Mouse (Mus musculus) CH12F3 (cell line): ENCODE results near the gene Crcp.

Experiments
- in situ Hi-C: fragments of 300-500 bp; cut with MboI; formaldehyde crosslinking; loops from 2 replicates; pipeline ENCODE4 v1.14.3; 2020; ENCODE audit warnings: low sequenced_read_pairs

Gene Crcp

GRCm38 (mm10) chr5:130052955-130053354 lies 23.9 kb downstream of the Crcp start:
- in situ Hi-C loops = no loop called here

DNA sequence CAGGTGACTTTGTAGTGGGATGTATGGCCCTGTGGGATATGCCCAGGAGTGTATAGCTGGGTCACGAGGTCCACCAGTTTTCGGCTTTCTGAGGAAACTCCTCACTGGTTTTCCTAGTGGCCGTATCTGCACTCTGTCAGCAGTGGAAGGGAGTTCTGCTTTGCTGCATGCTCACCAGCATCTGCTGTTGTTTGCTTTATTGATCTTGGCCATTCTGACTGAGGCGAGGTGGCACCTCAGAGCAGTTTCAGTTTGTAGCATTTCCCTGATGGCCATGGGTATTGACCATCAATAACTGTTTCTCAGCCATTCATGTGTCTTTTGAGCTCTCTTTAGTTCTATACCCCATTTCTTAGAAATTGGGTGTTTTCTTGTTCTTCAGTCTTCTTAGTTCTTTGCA lies 26.6 kb downstream of the Crcp start:
- in situ Hi-C loops = no loop called here

- in situ Hi-C loops = no loop called here
Measured at GRCm38 (mm10) chr5:130056303-130056702, 27.2 kb downstream of the Crcp start.

DNA sequence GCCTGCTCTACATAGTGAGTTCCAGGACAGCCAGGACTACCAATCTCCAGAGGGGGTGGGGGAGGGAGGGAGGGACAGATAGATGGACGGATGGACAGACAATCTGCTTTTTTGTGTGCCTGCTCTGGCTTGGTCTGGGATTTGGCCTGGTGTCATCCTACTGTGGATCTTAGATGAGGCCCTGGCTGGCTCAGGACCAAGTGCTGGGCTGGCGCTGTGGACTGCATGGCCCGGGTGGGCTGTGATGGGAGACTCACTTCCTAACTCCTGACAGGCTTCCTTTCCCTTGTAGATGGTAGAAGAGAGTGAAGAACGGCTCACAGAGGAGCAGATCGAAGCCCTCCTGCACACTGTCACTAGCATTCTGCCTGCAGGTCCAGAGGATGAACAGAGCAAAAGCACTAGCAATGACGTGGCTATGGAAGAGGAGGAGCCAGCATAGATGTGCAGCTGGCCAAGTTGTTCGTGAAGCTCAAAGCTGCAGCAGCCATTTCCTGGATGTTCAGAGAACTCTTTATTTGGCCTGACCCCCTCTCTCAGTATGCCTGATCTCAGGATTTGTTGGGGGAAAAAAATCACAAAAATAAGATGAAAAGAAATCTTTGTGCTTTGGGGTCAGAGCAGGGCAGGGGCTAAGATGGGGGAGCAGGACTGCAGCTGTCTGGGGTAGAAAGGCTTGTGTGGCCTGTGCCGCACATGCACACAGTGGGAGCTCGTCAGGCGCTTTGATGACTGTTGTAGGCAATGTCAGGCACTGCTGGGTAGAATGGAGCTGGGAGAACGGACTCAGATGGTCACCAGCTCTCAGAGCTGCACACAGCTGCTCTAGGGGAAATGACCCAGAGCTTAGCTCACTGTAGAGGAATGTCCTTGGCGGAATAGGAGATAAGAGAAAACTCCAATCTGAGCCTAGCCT lies 30.6 kb downstream of the Crcp start:
- in situ Hi-C loops = no loop called here

DNA sequence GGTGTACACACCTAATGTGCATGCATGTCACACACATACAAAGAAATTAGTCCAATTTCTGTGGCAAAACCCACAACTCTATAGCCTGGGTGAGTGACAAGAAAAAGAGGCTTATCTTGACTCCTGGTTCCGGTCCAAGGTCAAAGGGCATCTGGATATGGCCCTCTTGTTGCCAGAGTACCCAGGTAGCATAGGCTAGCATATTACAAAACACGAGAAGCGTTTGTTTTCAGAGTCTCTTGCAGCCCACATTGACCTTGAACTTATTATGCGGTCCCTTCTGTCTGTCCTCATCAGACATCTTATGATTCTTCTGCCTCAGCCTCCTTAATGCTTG lies 31.2 kb downstream of the Crcp start:
- in situ Hi-C loops = no loop called here

GRCm38 (mm10) chr5:130062096-130062495 lies 33.0 kb downstream of the Crcp start:
- in situ Hi-C loops = no loop called here

DNA sequence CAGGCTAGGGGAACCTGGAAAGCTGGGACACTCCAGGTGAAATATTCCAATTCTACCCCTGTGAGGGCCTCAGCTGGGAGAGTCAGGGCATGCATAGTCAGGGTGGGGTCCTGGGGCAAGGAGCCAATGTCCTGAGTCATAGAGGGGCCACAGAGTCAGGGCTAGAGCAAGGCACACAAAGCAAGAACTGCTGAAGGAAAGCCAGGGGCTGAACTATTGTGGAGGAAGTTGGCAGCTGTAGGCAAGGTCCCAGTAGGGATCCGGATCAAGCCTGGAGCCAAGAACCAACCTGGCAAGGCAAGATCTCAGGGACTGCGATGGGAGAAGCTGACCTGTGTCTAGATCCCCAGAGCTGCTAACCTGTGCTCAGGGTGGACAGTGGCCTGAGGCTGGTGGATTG lies 34.7 kb downstream of the Crcp start:
- in situ Hi-C loops = no loop called here

GRCm38 (mm10) chr5:130065579-130065978 lies 36.5 kb downstream of the Crcp start:
- in situ Hi-C loops = no loop called here

DNA sequence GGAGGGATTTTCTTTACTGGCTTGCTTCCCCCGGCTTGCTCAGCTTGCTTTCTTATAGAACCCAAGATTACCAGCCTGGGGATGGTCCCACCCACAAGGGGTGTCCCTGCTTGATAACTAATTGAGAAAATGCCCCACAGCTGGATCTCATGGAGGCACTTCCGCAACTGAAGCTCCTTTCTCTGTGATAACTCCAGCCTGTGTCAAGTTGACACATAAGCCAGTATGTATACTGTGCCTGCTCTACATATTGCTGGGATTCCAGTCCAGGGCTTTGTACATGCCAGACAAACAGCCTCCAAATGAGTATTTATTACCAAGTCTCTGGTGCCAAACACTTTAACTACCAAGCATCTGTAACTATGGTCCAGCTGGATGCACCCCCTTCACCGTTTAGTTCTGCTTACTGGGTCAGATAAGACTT lies 38.8 kb downstream of the Crcp start:
- in situ Hi-C loops = no loop called here

GRCm38 (mm10) chr5:130073026-130073425 lies 43.9 kb downstream of the Crcp start, which contains the start of gene Tpst1:
Gene Tpst1, plus strand, starts transcription at chr5:130073326.
- in situ Hi-C loops = no loop called here

DNA sequence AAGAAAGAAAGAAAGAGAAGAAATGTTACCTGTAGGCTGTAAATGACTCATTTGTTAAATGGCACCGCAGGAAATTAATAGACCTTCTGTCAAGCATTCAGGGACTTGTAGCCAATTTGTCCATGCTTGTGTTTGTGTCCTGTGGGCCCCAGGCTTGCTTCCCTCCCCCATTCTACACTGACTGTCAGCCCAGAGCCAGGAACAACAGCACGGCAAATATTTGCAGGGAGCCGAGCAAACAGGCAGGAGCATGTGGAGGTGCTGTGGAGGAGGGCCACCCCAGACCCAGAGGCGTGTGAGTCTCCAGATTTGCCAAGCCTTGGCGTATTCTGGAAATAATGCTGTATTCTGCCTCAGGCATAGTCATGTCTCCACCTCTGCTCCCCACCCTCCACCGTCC lies 45.4 kb downstream of the Crcp start:
- in situ Hi-C loops = no loop called here

- in situ Hi-C loops = no loop called here
Measured at GRCm38 (mm10) chr5:130076396-130076795, 47.3 kb downstream of the Crcp start.

GRCm38 (mm10) chr5:130078096-130078833 lies 49.2 kb downstream of the Crcp start:
- in situ Hi-C loops = no loop called here

DNA sequence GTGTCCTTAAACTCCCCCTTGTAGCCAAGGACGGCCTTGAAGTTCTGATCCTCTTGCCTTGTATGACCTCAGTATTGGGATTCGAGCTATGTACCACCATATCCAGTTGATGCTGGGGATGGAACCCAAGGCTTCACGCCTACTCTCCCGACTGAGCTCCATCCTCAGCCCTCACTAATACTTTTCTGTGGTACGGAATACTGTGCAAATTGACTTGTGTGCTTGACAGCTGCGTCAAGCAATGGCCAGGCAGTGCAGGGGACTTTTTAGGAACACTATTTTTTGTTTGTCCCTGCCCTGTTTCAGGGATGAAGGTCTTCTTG lies 49.7 kb downstream of the Crcp start:
- in situ Hi-C loops = no loop called here

DNA sequence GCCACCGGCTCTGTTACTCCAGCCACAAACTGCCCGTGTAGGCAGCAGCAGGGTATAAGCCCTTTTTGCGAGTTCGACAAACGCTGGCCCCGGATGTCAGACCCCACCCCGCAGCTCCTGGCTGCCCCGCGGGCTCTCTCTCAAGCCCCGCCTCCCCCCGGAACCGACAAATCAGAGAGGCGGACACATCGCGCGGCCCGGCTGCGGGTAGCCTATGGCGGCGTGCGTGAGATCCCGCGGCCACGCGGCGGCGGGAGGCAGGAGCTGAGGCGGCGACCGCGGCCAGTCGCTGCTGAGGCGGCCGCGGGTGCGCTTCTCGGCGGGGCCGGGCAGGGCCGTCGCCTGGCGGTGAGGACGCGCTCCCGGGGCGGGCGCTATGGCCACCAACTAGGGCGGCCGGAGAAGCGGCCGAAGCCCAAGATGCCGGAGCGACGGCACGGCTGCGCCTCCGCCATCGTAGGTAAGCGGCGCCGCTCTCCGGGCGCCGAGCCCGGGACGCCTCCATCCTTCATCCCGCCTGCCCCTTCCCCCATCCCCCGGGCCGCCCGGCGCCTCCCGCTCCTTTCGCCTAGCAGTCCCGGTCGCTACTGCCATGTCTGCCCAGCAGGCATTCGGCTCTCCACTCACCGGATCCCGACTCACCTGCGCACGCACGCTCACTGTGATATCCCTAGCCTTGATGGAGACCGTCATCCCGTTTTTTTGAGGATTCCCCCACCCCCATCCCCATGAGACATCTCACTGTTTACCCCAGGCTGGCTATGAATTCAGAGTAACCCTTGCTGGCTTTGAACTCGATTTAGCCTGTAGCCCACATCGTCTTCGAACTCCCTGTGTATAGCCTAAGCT lies 50.3 kb downstream of the Crcp start:
- in situ Hi-C loops = no loop called here

DNA sequence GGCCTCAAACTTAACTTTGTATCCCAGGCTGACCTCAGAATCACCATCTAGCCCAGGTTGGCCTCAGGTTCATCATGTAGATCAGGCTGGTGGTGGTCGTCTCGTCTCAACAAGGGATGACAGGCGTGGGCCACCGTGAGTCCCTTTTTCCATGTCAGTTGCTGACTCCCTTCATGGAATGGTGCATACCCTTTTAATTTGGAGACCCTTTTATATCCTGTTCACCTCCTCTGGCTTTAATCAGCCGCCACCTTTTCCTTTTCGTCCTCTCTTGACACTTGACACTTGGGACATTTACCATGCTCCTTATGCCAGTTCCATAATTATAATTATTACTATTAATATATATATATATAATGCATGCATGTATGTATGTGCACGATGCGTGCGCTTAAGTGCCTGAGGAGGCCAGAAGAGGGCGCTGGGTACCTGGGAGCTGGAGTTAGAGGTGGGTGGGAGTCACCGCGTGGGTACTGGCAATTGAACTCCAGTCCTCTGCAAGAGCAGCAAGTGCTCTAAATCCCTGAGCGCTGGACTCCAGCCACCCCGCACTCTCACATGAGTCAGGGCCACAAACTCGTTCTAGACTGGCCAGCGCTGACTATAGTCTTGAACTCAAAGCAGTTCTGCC lies 51.1 kb downstream of the Crcp start:
- in situ Hi-C loops = no loop called here

- in situ Hi-C loops = no loop called here
Measured at GRCm38 (mm10) chr5:130081181-130081881, 52.2 kb downstream of the Crcp start.

GRCm38 (mm10) chr5:130082431-130082830 lies 53.3 kb downstream of the Crcp start:
- in situ Hi-C loops = no loop called here

DNA sequence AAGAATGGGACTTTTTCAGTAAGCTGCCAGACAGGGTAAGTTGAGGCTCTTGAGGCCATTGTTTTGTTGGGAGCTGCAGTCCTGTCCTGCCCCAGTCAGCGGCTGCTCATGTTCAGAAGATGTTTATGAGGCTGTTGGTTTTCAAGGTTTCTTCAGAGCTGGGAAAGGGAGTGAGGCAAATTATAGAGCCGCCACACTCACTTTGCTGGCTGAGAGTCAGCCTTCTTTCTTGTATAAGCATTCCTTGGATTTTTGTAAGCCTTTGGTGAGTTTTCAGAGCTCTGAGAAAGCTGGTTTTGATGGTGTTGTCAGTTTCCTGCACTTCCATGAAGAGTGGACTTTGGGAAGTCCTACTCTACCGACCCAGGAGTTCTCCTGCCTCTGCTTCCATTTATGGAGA lies 55.2 kb downstream of the Crcp start:
- in situ Hi-C loops = no loop called here

GRCm38 (mm10) chr5:130088008-130088407 lies 58.9 kb downstream of the Crcp start:
- in situ Hi-C loops = no loop called here
